Mouse (Mus musculus) kidney, embryonic 16.5 days (tissue): ENCODE measurements around the gene Rad51c. TPM values are rescaled to one million over a fixed set of nuclear protein-coding genes. Genes with fewer than 3 reads are reported as not detected.
"Not testable (repeated sequence)": the region's sequence is repeated elsewhere in the genome, so short reads cannot be mapped to it uniquely, and the experiment has no call there.

ENCODE experiments used
- ATAC-seq: fragments of 200-750 bp; cut with Nextera tagmentation; 2 replicates; pipeline ENCODE4 v1.8.0; 2017; ENCODE audit warnings: moderate TSS enrichment; ENCODE audit not compliant: low FRiP score, low TSS enrichment
- H3K27ac ChIP-seq: fragments of 300-500 bp; sonication (generic); 2 replicates; pipeline ENCODE4 v1.5.1; 2014; ENCODE audit warnings: low read length
- H3K27me3 ChIP-seq: fragments of 300-500 bp; sonication (generic); 2 replicates; pipeline ENCODE4 v1.6.1; 2014; ENCODE audit warnings: low read length, control low read depth, mixed read lengths; ENCODE audit not compliant: insufficient read depth
- H3K36me3 ChIP-seq: fragments of 300-500 bp; sonication (generic); 2 replicates; pipeline ENCODE4 v1.6.1; 2014; ENCODE audit warnings: low read length, control low read depth, mixed read lengths; ENCODE audit not compliant: insufficient read depth
- H3K4me1 ChIP-seq: fragments of 300-500 bp; sonication (generic); 2 replicates; pipeline ENCODE4 v1.6.1; 2014; ENCODE audit warnings: low read length, control low read depth, mixed read lengths; ENCODE audit not compliant: insufficient read depth
- H3K4me2 ChIP-seq: fragments of 300-500 bp; sonication (generic); replicated peaks from 2 replicates; pipeline ENCODE4 v1.6.1; 2014; ENCODE audit warnings: low read depth, low read length
- H3K4me3 ChIP-seq: fragments of 300-500 bp; sonication (generic); 2 replicates; pipeline ENCODE4 v1.5.1; 2014; ENCODE audit warnings: mild to moderate bottlenecking, low read length
- H3K9ac ChIP-seq: fragments of 300-500 bp; sonication (generic); replicated peaks from 2 replicates; pipeline ENCODE4 v1.6.1; 2014; ENCODE audit warnings: low read length
- H3K9me3 ChIP-seq: fragments of 300-500 bp; sonication (generic); 2 replicates; pipeline ENCODE4 v1.6.1; 2016; ENCODE audit warnings: low read length, control low read depth
- WGBS: fragments of 180-500 bp; shearing (Covaris S2); extraction: QIAGEN DNeasy Blood & Tissue Kit; methylation state at CpG from one replicate; pipeline ENCODE4 v1.1.7; 2014; 5-methylcytosine and 5-hydroxymethylcytosine counted together
- polyA plus RNA-seq: library from polyadenylated mRNA; unstranded; fragments of >200 nt; fragmentation: Nextera tagmentation; extraction: Ambion mirVana; gene quantifications from 2 replicates; pipeline ENCODE4 v1.2.1, GENCODE M21; 2015

Rad51c gene
- polyA plus RNA-seq, 1 experiment from 2014 or later, result 7.9 TPM

DNA sequence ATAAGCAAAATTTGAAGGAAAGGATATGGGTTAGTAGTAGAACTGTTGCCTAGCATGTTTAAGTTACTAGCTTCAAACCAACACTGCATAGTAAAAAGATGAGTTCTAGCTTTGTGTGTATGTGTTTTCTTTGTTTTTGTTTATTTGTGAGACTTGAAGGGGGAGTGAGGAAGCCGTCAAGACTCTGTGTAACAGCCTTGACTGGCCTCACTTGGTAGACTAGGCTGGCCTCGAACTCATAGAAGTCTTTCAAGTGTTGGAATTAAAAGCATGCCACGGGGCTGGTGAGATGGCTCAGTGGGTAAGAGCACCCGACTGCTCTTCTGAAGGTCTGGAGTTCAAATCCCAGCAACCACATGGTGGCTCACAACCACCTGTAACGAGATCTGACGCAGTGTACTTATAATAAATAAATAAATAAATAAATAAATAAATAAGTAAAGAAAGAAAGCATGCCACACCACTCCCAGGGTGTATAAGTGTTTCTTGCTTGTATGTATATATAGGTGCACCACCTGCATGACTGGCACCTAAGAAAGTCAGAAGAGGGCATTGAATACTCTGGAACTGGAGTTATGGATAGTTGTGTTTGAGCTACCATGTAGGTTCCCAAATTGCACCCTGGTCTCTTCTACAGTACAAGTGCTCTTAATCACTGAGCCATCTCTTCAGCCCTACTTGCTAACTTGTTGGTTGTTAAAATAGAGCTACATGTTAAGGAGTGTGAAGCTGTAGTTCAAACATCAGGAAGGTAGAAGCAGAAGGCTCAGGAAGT lies 19.0 kb upstream of the Rad51c start:
- no peaks in the 10 kb centered on the region for H3K36me3 ChIP-seq
- H3K4me2 ChIP-seq, result no peak overlapping the region
- peaks cover 9% of the 10 kb centered on the region; the same call in 1 of the 2 replicates for H3K4me1 ChIP-seq
- H3K9me3 ChIP-seq, result no peaks in the 10 kb centered on the region
- WGBS, result 48% methylated on average over 6 of the region's 6 CpGs
- peak overlapping the region; percentile 78 for H3K27ac ChIP-seq
- no peak overlapping the region for H3K4me3 ChIP-seq
- no peaks in the 10 kb centered on the region for H3K27me3 ChIP-seq
- H3K9ac ChIP-seq, result no peak overlapping the region
- ATAC-seq, result no peak

DNA sequence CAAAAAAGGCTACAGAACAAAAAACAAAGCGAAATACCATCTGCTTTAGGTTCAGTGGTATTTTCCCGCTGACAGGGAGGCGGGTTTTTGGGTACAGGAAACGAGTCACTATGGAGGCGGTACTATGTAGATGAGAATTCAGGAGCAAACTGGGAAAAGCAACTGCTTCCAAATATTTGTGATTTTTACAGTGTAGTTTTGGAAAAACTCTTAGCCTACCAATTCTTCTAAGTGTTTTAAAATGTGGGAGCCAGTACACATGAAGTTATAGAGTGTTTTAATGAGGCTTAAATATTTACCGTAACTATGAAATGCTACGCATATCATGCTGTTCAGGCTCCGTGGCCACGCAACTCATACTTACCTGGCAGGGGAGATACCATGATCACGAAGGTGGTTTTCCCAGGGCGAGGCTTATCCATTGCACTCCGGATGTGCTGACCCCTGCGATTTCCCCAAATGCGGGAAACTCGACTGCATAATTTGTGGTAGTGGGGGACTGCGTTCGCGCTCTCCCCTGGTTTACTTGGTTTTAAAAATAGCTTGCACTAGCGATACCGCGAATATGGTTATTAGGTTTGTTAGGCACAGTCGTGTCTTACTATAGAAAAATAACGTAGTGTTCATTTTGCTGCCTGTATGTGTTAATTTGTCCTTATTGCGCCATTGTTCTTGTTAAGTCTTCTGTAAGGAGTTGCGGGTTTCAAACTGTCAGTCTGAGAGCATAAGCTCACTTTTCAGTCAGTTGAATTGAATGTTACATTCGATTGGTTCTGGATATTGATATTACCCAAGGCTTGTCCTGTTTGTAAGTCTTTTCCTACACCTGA lies 18.0 kb upstream of the Rad51c start:
- under 1% methylated on average over 26 of the region's 26 CpGs for WGBS
- Histone ChIP-seq H3K36me3 (no peaks in the 10 kb centered on the region), H3K9me3 (no peaks in the 10 kb centered on the region), H3K4me1 (peaks cover 9% of the 10 kb centered on the region; the same call in 1 of the 2 replicates), H3K9ac (peak overlapping the region; percentile 69), H3K27me3 (no peaks in the 10 kb centered on the region), H3K27ac (peak overlapping the region; percentile 90), H3K4me2 (peak overlapping the region; percentile 71), H3K4me3 (peak overlapping the region; percentile 45)
- ATAC-seq, result peak; percentile 80

- Histone ChIP-seq H3K4me1 (peaks cover 9% of the 10 kb centered on the region; the same call in 1 of the 2 replicates), H3K4me2 (peak overlapping the region; percentile 71), H3K4me3 (peak overlapping the region; percentile 45), H3K9ac (peak overlapping the region; percentile 69), H3K27me3 (no peaks in the 10 kb centered on the region), H3K36me3 (no peaks in the 10 kb centered on the region), H3K9me3 (no peaks in the 10 kb centered on the region), H3K27ac (peak overlapping the region; percentile 90)
- WGBS, result 5% methylated on average over 6 of the region's 6 CpGs
- ATAC-seq, result no peak
These were observed 17.0 kb upstream of the Rad51c start for GRCm38 (mm10) chr11:87421760-87422201.

GRCm38 (mm10) chr11:87420861-87421260 lies 16.1 kb upstream of the Rad51c start:
- H3K9ac ChIP-seq, result no peak overlapping the region
- no peaks in the 10 kb centered on the region for H3K9me3 ChIP-seq
- no peak overlapping the region for H3K4me3 ChIP-seq
- no peaks in the 10 kb centered on the region for H3K27me3 ChIP-seq
- peaks cover 9% of the 10 kb centered on the region; the same call in 1 of the 2 replicates for H3K4me1 ChIP-seq
- H3K27ac ChIP-seq, result no peak overlapping the region
- ATAC-seq, result no peak
- no peaks in the 10 kb centered on the region for H3K36me3 ChIP-seq
- H3K4me2 ChIP-seq, result no peak overlapping the region

- Histone ChIP-seq H3K9me3 (no peaks in the 10 kb centered on the region), H3K9ac (no peak overlapping the region), H3K27ac (no peak overlapping the region), H3K36me3 (no peaks in the 10 kb centered on the region), H3K4me3 (no peak overlapping the region), H3K4me1 (no peaks in the 10 kb centered on the region), H3K4me2 (no peak overlapping the region), H3K27me3 (no peaks in the 10 kb centered on the region)
- 51% methylated on average over 5 of the region's 5 CpGs for WGBS
- no peak for ATAC-seq
These were observed 11.4 kb upstream of the Rad51c start for GRCm38 (mm10) chr11:87416120-87416519.

DNA sequence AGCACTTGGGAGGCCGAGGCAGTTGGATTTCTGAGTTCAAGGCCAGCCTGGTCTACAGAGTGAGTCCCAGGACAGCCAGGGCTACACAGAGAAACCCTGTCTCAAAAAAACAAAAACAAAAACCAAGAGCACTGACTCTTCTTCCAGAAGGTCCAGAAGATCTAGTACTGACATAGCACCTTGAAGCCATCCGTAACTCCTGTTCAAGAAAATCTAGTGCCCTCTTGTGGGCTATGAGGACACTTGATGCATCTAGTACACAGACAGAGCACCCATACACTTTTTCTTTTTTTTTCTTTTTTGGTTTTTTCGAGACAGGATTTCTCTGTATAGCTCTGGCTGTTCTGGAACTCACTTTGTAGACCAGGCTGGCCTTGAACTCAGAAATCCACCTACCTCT lies 8.7 kb upstream of the Rad51c start:
- not testable (repeated sequence) for H3K36me3 ChIP-seq, H3K9me3 ChIP-seq, ATAC-seq, H3K27me3 ChIP-seq, H3K9ac ChIP-seq, H3K4me1 ChIP-seq, H3K27ac ChIP-seq, H3K4me2 ChIP-seq, H3K4me3 ChIP-seq
- WGBS, result 65% methylated on average over 3 of the region's 3 CpGs

GRCm38 (mm10) chr11:87404111-87404853 lies 472 bp downstream of the Rad51c start:
- H3K9me3 ChIP-seq, result no peaks in the 10 kb centered on the region
- H3K4me1 ChIP-seq, result 0 out of 2 replicates have a peak, but pooled peaks cover 4% of the 10 kb centered on the region
- peak overlapping the region; percentile 86 for H3K27ac ChIP-seq
- peak overlapping the region; percentile 68 for H3K9ac ChIP-seq
- H3K36me3 ChIP-seq, result no peaks in the 10 kb centered on the region
- H3K4me3 ChIP-seq, result peak overlapping the region; percentile 57
- H3K27me3 ChIP-seq, result no peaks in the 10 kb centered on the region
- 2% methylated on average over 58 of the region's 58 CpGs for WGBS
- peak overlapping the region; percentile 58 for H3K4me2 ChIP-seq
- peak; percentile 91 for ATAC-seq

DNA sequence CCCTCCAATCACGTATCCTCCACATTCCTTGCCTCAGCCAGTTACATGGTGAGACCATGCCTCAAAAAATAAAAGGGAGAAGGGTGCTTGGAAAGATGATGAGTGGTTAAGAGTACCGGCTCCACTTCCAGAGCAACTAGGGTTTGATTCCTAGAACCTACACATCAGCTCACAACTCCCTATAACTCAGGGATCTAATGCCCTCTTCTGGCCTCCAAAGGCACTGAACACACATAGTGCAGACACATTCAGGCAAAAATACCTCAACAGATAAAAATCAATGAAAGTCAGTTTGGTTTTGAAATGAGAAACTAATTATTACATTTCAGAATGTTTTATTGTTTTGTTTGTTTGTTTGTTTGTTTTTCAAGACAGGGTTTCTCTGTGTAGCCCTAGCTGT lies 6.4 kb downstream of the Rad51c start:
- no peak overlapping the region for H3K27ac ChIP-seq
- no peaks in the 10 kb centered on the region for H3K36me3 ChIP-seq
- no peak overlapping the region for H3K9ac ChIP-seq
- H3K9me3 ChIP-seq, result no peaks in the 10 kb centered on the region
- no peak overlapping the region for H3K4me2 ChIP-seq
- no peak overlapping the region for H3K4me3 ChIP-seq
- H3K27me3 ChIP-seq, result no peaks in the 10 kb centered on the region
- WGBS, result 90% methylated on average over 2 of the region's 2 CpGs
- no peaks in the 10 kb centered on the region for H3K4me1 ChIP-seq
- ATAC-seq, result no peak

GRCm38 (mm10) chr11:87393855-87394254 lies 10.9 kb downstream of the Rad51c start:
- 47% methylated on average over 1 of the region's 1 CpGs for whole genome bisulfite sequencing
- no peak overlapping the region for H3K4me3 ChIP-seq
- no peak overlapping the region for H3K9ac ChIP-seq
- no peaks in the 10 kb centered on the region for H3K4me1 ChIP-seq
- H3K9me3 ChIP-seq, result no peaks in the 10 kb centered on the region
- no peak overlapping the region for H3K27ac ChIP-seq
- no peak for ATAC-seq
- no peaks in the 10 kb centered on the region for H3K27me3 ChIP-seq
- H3K36me3 ChIP-seq, result 0 out of 2 replicates have a peak, but pooled peaks cover 2% of the 10 kb centered on the region
- H3K4me2 ChIP-seq, result no peak overlapping the region
